Mouse (Mus musculus) E14TG2a.4 (cell line): ENCODE data around the gene Sh2d3c.

ENCODE experiments used
- CTCF ChIP-seq: conservative IDR thresholded peaks from 2 replicates; pipeline ENCODE4 v1.5.1; 2014; ENCODE audit warnings: low read length
- NANOG ChIP-seq: IDR thresholded peaks from 2 replicates; pipeline ENCODE4 v1.6.1; 2014; ENCODE audit warnings: borderline replicate concordance, low read length, mixed read lengths

- TF ChIP-seq CTCF: no peak
- TF ChIP-seq NANOG: no peak
Observed at GRCm38 (mm10) chr2:32671907-32672595, 48.8 kb upstream of the Sh2d3c start.
